Mouse (Mus musculus) left cerebral cortex, adult 2 months (tissue): ENCODE results near the gene Nsun5. TPM values are rescaled to one million over a fixed set of nuclear protein-coding genes. Genes with fewer than 3 reads are reported as not detected.

ENCODE experiments used
- DNase-seq, 2 experiments: peaks; one replicate each; pipeline ENCODE4 v3.0.0; 2021 to 2022; ENCODE audit warnings: low spot score in 2 of 2, mixed read lengths in 1 of 2; ENCODE audit errors: extremely low spot score in 1 of 2
- H3K27ac ChIP-seq: fragments of 200-600 bp; 2 replicates; pipeline ENCODE4 v1.8.1; 2022
- H3K4me3 ChIP-seq: fragments of 200-600 bp; 2 replicates; pipeline ENCODE4 v1.8.1; 2022
- CTCF ChIP-seq: fragments of 200-600 bp; IDR thresholded peaks from 2 replicates; pipeline ENCODE4 v1.8.1; 2022; ENCODE audit warnings: antibody characterized with exemption, mild to moderate bottlenecking, moderate library complexity
- intact Hi-C: fragments of 180-260 bp; cut with DNase I; formaldehyde crosslinking; loops from one replicate; pipeline ENCODE4 v1.15.1; 2025
- microRNA-seq, 2 experiments: library from miRNA; unstranded; fragments of <30 nt; microRNA quantifications; one replicate each; pipeline ENCODE4 v1.2.0; 2021
- total RNA-seq, 2 experiments: library from RNA; stranded (reverse); gene quantifications; 2 replicates each; pipeline ENCODE4 v1.2.3; 2021

Nsun5 gene
- total RNA-seq, 2 experiments from 2014 or later = 22.2 to 22.6 TPM

DNA sequence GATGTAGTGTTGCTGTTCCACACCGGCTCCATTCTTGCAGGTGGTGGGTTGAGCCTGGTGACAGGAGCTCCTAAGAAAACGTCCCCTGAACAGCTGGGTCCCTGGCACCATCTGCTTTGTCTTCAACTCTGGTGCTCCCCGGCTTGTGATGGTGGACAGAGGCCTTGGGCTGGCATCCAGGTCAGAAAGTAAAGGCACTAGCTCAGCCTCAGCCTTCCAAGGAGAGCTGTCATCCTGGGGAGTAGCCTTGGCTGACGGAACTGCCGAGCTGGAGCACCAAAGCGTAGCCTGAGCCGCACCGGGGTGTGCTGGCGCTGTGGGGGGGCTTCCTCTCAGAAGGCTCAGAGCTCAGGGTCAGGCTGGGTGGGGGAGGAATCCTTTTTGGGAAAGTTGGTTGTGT, 40.5 kb downstream of the Nsun5 start:
- DNase-seq = no peak
- Histone ChIP-seq H3K27ac (no peak overlapping the region), H3K4me3 (no peak overlapping the region)
- intact Hi-C loops = no loop called here
- no peak for TF ChIP-seq CTCF

Small RNA genes within 50 kb of the gene (microRNA-seq; reads per million reads assigned to microRNA genes)
- 0.72 to 0.97 reads per million in 2 experiments for gene Mir7033

Other genes starting within 250 kb of the Nsun5 start
- 10 to 100 TPM; 26.1 to 27.0 TPM for gene Tbl2, start 220.3 kb upstream of the Nsun5 start, total RNA-seq
- 10 to 100 TPM; 50.6 to 54.6 TPM for gene Bcl7b, start 201.7 kb upstream of the Nsun5 start, total RNA-seq
- gene Baz1b, start 182.7 kb upstream of the Nsun5 start, total RNA-seq = 10 to 100 TPM; 76.2 to 79.7 TPM
- gene Fzd9, start 118.7 kb upstream of the Nsun5 start, total RNA-seq = 1 to 10 TPM; 5.1 TPM
- under 1 TPM in 1 of 2 experiments, not detected in 1; 0.44 TPM for gene Fkbp6, start 19.9 kb upstream of the Nsun5 start, total RNA-seq
- gene Trim50, start 16.7 kb upstream of the Nsun5 start, total RNA-seq = not detected
- gene Pom121, start 24.6 kb downstream of the Nsun5 start, total RNA-seq = 10 to 100 TPM; 56.6 to 58.3 TPM
- gene Hip1, start 175.2 kb downstream of the Nsun5 start, total RNA-seq = 10 to 100 TPM; 48.7 to 51.9 TPM
- not detected for gene Ccl26, start 193.6 kb downstream of the Nsun5 start, total RNA-seq
- gene Ccl24, start 203.1 kb downstream of the Nsun5 start, total RNA-seq = under 1 TPM in 1 of 2 experiments, not detected in 1; 0.68 TPM